Mouse (Mus musculus): ENCODE measurements around the gene Nfe2l2.
"Not testable (repeated sequence)": the region's sequence is repeated elsewhere in the genome, so short reads cannot be mapped to it uniquely, and the experiment has no call there.

Gene Nfe2l2

GRCm38 (mm10) chr2:75642795-75643550 lies 61.5 kb downstream of the Nfe2l2 start:
- DNase-seq, result no peak

GRCm38 (mm10) chr2:75642312-75642711 lies 62.1 kb downstream of the Nfe2l2 start:
- DNase-seq, result not testable (repeated sequence)

DNA sequence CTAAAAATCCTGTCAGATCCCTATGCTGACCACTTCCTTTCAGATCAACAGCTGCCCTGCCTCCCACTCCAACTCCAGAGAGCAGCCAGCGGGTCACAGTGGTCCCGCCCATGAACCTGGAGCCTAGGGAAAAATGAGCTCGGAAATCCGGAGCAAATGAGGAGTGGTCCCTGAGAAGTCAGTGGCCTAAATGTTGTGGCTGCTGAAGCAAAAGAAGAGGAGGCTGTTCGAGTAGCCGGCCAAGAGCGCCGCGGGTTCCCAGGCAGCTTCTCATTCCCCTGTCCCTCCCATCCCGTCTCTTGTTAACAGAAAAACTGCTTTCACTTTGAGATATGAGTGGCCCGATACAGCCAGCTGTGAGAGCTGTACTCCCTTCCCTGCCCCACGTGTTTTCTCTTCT lies 64.9 kb downstream of the Nfe2l2 start:
- not testable (repeated sequence) for DNase-seq

- DNase-seq, result not testable (repeated sequence)
These were observed 66.6 kb downstream of the Nfe2l2 start for GRCm38 (mm10) chr2:75637822-75638221.

DNA sequence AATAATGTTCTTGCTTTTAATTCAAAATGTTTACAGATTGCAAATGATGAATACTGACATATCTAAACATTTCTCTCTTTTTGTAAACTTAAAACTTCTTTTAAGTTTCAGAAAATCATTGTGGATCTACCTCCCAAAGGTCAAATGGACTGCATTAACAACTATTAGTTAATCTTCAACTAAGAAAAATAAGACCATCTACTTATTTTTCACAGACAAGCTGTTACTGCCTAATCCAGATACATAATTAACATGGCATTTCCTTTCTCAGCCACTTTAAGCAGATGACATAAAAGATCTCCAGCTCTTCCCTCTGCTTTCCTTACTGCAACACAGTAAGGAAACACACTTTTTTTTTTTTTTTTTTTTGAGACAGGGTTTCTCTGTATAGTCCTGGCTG lies 67.1 kb downstream of the Nfe2l2 start:
- DNase-seq, result no peak

- not testable (repeated sequence) for DNase-seq
These were observed 67.5 kb downstream of the Nfe2l2 start for GRCm38 (mm10) chr2:75637055-75637304.

GRCm38 (mm10) chr2:75636261-75637054 lies 68.0 kb downstream of the Nfe2l2 start:
- peak in 1 of 2 experiments; percentile 10 for DNase-seq

GRCm38 (mm10) chr2:75634431-75634830 lies 70.0 kb downstream of the Nfe2l2 start:
- not testable (repeated sequence) for DNase-seq

GRCm38 (mm10) chr2:75633784-75634183 lies 70.7 kb downstream of the Nfe2l2 start:
- no peak for DNase-seq

DNA sequence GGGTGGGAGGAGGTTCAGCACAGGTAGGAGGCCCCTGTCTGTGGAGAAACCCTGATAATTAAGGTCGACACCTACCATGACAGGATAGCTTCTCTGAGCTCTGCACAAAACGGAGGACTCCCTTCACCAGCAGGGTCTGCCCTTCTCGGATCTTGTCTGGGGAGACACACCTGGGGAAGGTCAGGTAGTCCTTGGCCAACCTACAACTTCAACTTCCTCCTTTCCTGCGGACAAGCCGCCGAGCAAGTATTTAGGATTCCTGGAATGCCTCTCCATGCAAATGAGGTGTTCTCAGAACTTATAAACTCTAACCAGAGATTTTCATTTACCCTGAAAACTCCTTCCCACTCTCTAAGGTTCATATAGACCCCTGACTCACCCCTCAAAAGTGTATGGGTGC lies 71.1 kb downstream of the Nfe2l2 start:
- DNase-seq, result no peak

DNA sequence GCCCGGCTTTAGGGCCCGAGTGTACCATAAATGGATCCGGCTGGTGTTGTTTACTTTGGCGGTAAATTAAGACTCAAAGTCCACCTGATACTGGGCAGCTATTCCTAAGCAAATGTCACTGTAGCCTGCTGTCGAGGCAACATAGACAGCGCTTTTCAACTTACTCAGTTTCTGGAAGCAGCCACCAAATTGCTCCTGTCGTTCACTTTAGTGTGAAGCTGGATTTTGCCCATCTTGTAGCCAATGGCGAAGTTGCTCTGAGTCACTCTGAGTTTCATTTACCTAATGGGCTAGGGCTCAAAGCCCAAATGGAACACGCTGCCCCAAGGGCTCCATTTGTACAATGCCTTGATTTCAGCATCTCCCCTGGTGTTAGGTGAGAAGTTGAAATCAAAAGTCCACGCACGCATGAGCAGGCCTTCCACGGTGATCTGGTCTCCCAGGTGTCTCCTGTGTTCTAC lies 71.7 kb downstream of the Nfe2l2 start:
- DNase-seq, result no peak

GRCm38 (mm10) chr2:75632043-75632442 lies 72.4 kb downstream of the Nfe2l2 start:
- DNase-seq, result no peak

- DNase-seq, result no peak
These were observed 73.0 kb downstream of the Nfe2l2 start for GRCm38 (mm10) chr2:75631421-75631820.

- no peak for DNase-seq
These were observed 76.0 kb downstream of the Nfe2l2 start for GRCm38 (mm10) chr2:75628487-75628886.

GRCm38 (mm10) chr2:75626597-75627440 lies 77.6 kb downstream of the Nfe2l2 start:
- DNase-seq, result no peak

Data from cerebellum, postnatal 36 days (tissue).